Mouse (Mus musculus) cerebellum, adult 18-20 months (tissue): ENCODE data around the gene Prkag2.
A peak's percentile ranks its signal among the peaks of the same experiment; 100 is the strongest.
"Not testable (repeated sequence)": the region's sequence is repeated elsewhere in the genome, so short reads cannot be mapped to it uniquely, and the experiment has no call there.

ENCODE experiments used
- DNase-seq, 2 experiments: peaks; one replicate each; pipeline ENCODE4 v3.0.0; 2021

Gene Prkag2

DNA sequence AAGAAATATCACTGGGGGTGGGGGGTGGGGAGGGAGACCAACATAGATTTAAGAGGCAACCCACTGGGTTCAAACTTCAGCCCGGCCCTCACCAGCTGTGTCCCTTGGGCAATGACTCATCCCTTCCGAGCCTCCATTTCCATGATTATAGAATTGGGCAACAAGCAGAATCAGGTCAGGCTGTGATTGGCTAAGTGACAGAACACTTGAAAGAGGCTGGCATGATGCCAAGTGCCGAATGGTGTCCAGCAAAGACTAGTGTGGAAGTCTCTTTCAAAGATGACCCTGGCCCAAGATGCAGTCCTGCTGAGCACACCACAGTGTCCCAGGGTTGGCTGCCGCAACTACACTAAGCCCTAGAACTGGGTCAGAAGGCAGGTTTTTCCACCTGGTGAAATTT lies 14.2 kb downstream of the Prkag2 start:
- DNase-seq: peak; percentile 68 to 74

DNA sequence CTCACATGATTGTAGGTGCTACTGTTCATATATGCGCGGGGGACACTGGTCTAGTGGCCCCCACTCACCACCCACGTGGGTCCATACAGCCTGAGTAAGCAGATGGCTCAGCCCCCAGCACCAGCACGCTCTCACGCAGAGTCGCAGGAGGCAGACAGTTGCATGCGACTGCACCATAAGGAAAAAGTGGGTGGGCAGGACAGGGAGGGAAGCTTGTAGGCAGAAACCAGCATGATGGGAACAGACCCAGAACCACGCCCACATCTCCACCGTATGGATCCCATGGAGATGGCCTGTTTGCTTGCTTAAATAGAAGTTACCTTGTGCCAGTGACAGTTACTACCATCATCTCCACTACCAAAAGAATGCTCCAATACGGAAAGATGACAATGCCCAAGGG lies 15.3 kb downstream of the Prkag2 start:
- DNase-seq: no peak

DNA sequence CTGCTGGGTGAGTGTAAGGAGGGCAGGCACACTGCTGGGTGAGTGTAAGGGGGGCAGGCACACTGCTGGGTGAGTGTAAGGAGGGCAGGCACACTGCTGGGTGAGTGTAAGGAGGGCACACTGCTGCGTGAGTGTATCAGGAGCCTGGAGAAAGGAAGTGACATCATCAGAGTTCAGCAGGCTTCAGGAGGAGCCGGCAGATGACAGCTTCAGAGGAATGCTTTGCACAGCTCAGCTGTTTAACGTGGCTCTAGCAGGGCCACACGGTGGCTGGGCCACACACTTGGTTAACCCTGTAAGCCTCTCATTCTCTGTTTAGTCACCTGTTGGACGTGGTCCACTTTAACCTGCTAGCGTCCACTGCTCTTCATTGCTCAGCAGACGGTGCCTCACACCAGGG lies 16.6 kb downstream of the Prkag2 start:
- DNase-seq: no peak

DNA sequence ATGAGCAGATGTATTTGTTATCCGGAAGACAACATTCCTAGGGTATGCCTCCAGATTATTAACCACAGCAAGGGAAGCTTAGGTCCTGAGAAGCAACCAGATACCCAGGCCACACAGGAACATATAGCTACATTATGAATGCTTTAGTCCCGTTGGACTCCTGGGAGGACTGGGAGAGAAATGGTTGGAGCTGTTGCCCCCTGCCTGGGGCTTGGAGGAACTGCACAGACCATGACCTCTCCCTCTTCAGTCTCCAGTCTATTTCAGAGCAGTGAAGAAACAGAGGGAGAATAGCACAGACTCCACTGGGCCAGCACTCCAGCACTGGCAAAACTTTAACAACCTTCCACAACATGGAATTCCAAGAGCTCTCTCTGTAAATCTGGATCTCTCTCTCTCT lies 17.9 kb downstream of the Prkag2 start:
- peak; percentile 55 to 61 for DNase-seq

DNA sequence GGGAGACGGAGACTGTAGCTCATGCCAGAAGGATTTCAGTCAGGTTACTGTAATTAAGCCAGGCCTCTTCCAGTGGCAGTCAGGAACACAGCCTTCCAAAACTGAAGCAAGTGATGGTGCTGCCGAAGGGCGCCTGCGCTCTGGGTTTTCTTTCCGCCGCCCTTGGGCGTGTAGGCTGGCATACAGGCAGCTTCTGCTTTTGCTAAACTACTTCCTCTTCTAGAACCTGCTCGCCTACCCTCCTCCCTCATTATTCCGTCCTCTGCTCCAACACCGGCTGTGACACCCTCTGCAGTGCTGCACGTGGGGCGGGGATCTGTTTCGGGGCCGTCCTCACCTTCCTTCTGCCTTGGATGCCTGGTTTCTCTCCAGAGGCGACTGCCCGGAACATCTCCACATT lies 18.9 kb downstream of the Prkag2 start:
- DNase-seq: no peak

DNA sequence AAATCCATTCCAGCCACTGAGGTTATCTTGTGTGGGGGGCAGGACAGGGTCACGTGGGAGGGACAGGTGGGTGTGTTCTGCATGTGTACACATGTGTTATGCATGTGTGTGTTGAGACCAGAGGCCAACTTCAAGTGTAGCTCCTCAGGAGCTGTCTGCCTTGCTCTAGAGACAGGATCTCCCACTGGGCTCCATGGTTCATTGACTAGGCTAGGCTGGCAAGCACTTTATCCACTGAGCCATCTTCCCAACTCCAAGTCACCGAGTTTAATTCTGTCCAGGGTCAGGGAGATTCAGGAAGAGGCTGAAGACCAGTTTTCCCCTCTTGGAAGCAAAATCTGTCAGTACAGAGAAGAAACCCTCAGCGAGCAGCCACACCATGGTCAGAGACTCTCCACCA lies 19.4 kb downstream of the Prkag2 start:
- no peak for DNase-seq

DNA sequence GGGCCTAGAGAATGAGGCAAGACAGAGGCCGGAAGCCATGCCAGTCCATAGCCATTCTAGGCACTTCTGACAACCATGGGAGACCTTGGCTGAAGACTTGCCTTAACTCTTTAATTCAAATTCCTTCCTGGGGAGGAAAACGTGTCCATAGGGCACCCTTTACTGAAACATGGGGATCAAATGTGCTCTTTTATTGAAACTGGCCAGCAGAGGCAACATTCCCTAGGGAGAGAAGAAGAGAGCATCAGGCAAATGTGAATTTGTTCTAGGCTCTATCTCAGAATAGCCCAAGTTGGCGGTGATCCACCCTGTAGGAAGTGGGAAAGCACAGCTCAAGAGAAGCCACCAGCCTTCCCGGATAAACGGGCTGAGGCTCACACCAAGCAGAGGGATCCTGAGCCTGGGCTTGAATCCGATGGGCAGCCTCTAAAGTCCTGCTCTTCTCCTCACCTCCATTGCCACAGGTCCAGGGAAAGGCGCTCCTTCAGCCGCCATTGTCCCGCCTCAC lies 19.9 kb downstream of the Prkag2 start:
- no peak for DNase-seq

DNA sequence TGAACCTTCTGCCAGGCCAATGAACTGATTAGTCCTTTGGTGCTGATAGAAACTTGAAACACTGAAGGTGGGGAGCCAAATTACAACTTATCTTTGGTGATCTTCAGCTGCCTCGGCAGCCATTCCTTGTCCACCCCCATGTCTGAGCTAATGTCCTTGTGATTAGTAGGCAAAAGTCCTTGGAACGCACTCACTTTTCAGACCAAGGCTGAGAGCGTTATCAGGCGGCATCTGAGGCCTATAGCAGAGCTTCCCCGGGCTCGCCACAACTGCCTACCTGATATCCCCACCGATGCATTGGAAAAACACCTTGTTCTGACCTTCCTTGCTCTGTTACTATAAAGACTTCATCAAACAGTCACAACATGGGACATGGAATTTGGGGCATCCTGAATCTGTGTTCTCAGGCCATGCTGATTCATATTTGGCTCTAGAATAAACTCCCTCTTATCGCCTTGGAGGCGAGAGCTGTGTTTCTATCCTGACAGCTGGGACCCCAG lies 20.6 kb downstream of the Prkag2 start:
- no peak for DNase-seq

DNA sequence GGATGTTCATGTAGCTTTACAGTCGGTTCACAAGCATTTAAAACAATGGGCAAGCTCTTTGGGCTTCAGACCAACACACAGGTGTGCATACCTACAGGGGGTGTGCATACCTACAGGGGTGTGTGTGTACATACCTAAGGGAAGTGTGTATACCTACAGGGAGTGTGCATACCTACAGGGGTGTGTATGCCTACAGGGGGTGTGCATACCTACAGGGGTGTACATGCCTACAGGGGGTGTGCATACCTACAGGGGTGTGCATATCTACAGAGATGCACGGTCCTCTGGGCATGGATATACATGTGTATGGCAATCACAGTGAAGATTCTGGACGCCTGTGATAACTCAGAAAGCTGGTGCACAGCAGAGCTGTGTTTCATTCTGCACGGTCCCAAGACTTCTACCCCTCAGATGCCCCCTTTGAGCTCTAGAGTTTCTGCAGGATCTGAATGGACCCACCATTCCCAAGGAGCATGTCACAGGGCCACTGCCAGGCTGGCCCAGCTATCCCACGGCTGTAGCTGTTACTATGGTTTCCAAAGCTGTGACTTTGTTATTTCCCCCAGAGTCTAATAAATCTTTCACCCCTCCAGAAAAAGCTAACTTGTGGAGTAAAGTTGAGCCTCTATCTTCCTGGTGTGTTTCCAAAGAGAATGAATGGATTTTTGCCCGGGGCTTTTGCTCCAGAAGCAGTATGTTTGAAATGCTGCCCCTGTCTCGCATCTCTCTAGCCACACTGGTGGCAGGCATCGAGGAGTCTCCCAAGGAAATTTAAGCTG lies 22.4 kb downstream of the Prkag2 start:
- DNase-seq: no peak

DNA sequence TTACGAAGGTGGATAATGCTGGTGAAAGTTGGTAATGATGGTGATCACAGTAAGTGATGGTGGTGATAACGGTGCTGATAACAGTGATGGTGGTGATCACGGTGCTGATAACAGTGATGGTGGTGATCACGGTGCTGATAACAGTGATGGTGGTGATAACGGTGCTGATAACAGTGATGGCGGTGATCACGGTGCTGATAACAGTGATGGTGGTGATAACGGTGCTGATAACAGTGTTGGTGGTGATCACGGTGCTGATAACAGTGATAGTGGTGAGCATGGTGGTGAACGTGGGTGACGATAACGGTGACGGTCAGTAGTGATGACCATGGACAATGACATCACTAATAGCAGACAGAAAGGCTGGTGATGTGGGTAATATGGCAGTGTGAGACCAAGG lies 23.2 kb downstream of the Prkag2 start:
- not testable (repeated sequence) for DNase-seq

DNA sequence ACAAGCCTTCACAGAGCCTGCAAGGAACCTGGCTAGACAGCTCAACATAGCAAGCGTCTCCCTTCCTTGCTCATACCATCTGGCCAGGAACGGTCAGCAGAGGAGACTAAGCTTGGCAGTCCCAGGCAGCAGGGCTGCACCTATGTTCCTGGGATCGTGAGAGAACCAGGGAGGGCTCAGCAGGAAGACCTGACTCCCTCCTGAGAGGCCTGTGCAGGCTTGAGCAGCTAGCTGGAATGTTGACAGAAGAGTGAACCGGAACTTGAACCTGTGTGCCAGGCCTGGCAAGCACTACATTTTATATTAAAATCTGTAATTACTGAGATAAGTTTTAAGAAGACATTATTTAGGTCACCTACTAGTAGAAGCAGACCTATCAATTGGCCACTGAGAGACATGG lies 24.8 kb downstream of the Prkag2 start:
- DNase-seq: no peak

DNA sequence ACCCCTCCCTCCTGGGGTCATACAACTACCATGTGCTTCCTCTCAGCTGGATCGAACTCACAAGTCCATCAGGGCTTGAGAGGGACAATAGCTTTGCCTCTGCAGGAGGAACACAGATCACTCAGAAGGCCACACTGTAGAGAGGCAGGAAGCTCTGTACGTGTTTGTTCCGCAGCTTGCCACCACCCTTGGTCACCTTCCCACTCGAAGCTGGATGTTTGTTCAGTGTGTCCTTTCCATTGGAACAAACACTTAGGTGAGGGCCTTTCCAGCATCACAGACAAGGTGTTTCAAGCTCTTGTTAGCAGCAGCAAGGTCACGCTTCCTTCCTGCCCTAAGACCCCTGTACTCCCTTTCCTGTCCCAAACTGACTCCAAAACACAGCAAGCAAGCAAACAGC lies 30.6 kb downstream of the Prkag2 start:
- DNase-seq: no peak

DNA sequence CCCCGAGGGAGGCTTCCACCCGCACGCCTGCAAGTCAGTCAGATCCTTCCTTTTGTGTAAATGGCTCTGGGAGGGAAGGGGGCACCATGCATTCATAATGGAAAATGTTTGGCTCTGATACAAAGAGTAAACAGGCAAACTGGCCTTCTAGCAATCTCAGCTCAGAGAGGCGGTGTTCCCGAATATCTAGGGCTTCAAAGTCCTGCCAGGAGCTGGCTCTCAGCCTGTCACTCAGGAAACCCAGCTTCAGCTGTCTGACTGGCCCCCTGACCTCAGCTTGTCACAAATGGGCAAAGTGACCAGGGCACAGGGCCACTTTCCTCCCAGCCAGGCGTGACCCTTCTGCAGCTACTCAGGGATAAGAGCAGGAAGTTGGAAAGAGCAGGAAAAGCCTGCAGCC lies 33.3 kb downstream of the Prkag2 start:
- peak in 1 of 2 experiments; percentile 40 for DNase-seq

DNA sequence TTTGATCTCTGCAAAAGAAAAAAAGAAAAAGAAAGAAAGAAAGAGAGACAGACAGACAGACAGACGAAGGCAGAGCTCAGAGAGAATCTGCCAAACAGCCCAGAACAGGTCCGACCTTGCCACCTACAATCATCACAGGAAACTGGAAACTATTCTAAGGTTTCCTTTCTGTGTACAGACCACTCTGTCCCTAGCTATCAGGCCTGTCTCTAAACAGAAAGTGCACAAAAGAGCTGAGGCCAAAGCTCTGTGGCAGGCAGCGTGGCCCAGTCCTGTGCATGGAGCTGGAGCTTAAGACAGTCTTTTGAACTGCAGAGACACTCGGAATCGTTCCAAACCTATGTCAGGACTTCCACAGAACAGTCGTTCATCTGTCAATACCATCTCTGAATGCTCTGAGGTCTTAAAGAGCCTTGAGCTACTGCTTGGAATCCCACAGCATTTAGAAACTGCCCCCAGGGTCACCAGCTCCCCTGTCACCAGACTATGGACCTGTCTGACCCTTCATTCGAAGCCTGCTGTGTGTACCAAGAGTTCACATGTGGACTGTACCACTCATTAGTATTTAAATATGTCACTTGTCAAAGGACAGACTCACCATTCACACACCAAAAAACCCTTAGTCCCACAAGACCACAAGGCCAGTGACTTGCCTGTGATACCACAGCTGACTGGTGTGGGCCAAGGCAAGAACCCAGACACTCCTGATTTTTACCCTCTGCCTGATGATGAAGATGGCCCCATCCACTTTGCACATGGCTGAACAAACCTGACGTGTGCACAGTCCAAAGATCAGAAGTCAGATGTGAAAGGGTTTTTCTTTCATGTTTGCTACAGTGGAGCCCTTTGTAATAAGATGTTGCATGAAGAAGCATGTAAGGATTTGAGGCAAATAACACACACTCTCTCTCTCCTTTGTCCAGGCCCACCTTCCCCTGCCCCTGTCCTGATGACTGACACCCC lies 35.9 kb downstream of the Prkag2 start:
- no peak for DNase-seq

DNA sequence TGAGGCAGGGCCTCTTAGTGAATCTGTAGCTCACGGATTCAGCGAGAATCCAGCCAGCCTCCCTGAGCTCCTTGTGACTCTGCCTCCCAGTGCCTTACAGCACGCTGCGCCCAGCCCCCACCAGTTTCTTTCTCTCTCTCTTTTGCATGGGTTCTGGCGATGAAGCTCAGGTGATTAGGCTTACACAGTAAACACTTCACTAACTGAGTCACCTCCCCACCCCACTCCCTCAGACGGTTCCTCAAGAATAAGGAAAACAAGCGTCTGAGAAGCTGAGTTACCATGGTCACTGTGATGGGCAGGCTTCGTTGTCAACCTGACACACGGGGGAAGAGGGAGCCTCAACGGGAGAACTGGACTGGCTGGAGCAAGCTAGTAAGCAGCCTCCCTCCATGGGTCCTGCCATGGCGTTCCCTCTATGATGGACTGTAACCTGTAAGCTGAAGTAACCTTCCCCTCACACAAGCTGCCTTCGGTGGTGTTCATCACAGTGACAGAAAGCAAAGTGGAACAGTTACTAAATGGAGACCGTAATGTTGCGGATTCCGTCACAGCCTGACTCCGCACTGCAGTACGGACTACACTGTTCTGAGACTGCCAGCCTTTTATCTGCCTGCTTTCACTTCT lies 37.8 kb downstream of the Prkag2 start:
- no peak for DNase-seq

DNA sequence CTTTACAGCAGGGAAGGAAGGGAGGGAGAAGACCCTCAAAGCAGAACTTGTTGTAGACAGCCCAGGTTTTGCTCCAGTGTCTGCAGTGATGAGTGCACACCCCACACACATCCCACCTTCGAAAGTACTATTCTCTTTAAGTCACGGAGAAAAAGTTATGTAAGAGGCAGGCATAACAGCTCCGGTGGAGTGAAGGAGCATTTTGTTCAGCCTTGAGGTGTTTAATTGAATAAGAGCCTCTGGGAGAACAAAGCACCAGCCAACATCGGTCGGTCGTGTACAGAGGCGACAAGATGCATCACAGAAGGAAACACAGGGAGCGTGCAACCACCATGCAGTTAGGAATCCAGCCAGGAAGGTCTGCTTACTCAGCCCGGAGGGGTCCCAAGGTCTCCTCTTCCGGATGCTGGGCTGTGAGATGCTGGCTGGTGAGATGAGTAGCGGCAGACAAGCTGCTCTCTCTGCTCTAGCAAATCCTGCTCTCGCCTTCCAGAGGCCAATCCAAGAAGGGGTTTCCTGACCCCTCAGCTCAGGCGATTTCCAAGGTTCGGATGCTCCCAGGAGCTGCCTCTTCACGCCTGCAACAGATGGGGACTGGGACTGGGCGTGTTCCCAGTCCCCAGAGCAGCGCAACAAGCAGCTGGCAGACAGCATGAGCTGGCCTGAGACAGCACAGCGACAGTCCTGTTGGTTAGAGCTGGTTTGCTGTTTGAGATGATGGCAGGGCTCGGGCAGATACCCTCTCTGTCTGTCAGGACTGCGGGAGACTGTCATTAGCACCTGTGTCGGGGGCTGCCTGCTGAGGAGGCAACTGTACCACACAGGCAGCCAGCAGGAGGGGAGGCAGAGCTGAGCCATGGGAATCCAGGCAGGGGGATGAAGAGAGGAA lies 41.3 kb downstream of the Prkag2 start:
- DNase-seq: peak; percentile 73 to 76

DNA sequence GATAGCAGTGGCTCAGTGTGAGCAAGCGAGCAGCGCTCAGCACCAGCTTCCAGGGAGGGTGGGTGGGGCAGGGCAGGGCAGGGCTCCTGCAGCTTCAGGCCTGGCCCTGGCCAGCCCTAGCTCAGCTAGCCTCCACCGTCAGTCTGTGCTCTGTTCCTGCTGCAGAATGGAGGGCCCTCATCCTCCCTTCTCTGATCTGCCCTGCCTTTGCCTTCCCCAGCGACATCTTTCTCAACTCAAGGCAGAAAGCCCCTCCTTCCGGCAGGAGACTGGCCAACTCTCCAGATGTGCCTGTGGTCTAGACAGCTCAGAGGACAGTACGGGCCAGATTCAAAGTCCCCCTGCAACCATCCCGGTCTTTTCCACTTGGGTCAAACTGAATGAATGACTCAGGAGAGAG lies 42.0 kb downstream of the Prkag2 start:
- peak; percentile 46 to 54 for DNase-seq

DNA sequence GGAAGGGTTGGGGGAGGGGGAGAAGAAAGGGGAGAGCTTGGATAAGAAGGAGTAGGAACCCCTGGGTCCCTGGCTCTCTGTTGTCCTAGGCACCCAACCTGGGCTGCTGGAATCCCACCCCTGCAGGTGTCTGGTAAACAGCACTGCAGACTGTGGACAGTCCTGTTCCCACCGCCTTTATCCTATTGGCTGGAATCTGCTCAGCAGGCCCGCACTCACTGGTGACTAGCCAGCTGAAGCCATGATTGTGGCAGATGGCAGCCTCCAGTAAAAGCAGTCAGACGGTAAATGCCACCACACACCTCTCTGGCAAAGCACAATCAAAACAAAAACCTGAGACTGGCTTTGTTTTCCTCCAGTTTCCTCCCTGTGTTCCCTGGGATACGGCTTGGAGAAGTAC lies 45.2 kb downstream of the Prkag2 start:
- DNase-seq: peak; percentile 89 to 92

DNA sequence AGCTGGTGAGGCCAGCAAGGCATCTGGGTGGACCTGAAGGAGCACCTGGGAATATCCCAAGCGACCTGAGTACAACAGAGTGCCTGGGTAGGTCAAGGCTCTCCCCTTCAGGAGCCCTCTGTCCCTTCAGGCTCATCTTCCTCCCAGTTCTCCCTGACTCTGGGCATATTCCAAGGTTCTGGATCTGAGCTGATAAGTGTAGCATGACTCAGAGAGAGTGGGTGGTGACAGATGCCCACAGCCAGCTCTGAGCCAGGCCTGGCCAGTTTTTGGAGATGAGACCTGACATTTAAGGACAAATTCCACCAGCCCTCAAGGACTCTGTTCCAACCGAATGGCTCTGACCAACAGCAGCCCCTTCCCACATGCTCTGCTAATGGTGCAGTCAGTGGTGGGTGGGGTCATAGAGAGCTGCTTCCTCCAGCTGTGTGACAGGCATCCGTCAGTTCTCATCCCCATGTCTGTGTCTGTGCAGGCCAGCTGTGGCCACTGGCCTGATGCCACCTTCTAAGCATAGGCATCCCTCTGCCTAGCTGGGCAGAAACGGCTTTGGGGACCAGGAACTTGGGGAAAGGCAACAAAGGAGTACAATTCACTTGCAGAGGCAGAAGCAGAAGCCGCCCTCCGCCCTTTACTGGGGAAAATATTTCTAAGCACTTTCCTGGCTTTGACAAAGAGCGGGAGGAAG lies 46.3 kb downstream of the Prkag2 start:
- DNase-seq: peak; percentile 63 to 67

DNA sequence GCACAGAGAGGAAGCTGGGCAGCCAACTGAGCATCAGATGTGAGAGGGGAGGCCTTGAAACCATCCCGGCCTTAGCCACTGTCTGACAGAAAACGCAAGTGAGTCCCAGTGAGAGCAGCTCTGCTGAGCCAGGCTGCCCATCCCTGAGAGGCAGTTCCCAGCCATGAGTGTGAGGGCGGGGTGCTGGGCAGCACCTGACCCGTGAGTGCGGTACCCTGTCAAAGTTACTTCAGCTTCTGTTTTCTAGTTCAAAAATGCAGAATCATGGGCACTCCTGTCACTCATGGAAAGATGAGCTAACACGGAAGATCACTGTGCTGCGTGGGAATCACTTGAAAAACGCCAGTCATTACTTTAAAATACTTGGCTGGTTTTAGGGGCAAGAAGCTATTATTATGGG lies 49.6 kb downstream of the Prkag2 start:
- DNase-seq: no peak

DNA sequence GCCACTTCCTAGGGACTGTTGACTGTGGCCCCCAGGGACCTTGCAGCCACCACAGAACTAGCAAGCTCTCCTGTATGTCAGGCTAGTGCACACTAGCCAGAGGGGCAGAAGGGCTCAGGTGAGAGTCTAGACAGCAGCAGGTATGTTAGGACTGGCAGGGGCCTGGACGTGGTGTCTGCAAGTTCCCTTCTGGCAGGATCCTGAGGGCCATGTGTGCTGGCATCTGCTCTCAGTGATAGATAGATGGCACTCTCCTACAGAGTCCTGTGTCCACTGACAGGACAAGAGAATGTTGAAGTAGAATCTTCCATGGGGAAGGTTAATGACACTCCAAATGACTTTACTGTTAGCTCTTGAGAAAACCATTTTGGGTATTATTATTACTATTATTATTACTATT lies 52.8 kb downstream of the Prkag2 start:
- DNase-seq: peak in 1 of 2 experiments; percentile 46
